Mouse (Mus musculus) liver, adult 10 weeks (tissue): ENCODE measurements around the gene Csf2ra. TPM values are rescaled to one million over a fixed set of nuclear protein-coding genes. Genes with fewer than 3 reads are reported as not detected.

ENCODE experiments used
- polyA plus RNA-seq: library from polyadenylated mRNA; stranded (reverse); fragments of 350-450 nt; fragmentation: Illumina TruSeq; extraction: RNeasy Lipid Tissue Mini Kit (QIAGEN cat#74804); gene quantifications from one replicate; pipeline ENCODE4 v1.2.3, GENCODE M21; 2014; ENCODE audit warnings: low read depth, low replicate concordance

Csf2ra gene
- polyA plus RNA-seq, result 0.66 TPM

DNA sequence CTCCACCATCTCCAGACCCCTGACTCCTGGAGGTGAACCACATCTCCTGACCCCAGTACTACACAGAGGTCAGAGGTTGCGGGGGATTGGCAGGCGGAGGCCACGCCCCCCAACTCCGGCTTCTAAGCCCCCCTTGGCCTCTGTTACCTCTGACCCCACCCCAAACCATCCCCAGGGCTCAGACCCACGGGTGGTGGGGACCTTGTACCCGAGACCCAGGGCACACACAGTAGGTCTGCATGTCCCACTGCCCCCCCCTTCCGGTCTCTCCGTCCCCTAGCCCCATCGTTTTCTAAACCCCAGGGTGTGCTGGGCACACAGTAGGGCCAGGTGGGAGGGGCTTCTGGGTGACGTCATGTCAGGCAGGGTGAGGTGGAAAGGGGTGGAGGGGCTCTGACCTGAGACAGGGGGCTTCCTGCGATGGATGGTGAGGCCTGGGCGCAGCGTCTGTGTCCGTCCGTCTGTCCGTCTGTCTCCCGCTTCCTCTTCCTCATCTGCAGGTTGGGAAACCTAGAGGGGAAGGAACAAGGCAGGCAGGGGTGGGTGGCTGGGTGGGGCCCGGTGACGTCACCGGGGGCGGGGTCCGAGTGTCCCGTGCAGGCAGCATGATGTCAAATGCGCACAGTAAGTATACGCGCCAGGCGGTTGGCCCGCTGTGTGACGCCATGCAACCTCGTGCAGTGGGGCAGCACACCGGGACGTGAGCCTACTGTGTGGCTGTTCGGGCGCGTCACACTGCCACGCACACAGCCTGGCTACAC, at the start of gene Csf2ra:
Gene Csf2ra (minus strand): TSS at position 489 of the 761 bp plus-strand sequence.

DNA sequence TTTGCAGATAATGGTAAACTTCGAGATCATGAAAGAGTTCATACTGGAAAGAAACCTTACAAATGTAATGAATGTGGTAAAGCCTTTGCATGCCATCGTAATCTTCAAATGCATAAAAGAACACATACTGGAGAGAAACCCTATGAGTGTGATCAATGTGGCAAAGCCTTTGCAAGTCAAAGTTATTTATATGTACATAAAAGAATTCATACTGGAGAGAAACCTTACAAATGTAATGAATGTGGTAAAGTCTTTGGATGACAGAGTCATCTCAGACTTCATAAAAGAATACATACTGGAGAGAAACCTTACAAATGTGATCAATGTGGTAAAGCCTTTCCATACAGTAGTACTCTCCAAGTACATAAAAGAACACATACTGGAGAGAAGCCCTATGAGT, 44.6 kb downstream of the Csf2ra start, which contains the start of gene Gm6020:
Gene Gm6020 (plus strand): TSS at position 301 of the 400 bp plus-strand sequence.

DNA sequence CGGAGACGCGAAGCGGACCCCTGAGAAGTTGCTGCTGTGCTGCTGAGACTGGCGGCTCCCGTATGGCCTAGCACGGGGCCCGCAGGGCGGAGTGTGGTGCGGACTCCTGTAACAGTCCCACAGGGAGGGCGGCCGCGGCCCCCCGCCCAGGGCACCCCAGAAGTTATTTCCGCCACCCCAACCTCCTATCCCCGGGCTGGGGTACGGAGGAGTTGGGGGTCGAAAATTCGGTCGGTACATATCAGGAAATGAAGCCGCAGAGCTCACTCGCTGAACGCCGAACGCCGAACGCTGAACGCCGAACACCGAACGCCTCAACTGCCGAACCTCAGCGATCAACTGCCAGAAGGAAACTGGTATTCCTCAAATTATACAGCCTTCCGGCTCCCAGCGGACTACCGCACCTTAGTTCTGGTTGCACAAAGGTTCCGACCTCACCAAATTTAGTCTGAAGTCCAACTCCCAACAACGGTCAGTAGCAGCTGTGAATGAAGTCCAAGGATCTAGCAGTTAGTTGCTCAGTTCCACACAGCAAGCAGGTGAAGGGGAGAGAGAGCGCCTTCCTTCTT, 52.4 kb downstream of the Csf2ra start, which contains the start of gene Gm7102:
Gene Gm7102 (minus strand): TSS at position 554 of the 569 bp plus-strand sequence.

Other genes starting within 250 kb of the Csf2ra start
- gene Zfp950, start 87.6 kb downstream of the Csf2ra start, polyA plus RNA-seq, result 75.1 TPM
- gene Gm7102, start 52.1 kb downstream of the Csf2ra start, polyA plus RNA-seq, result not detected
- gene Gm6020, start 44.5 kb downstream of the Csf2ra start, polyA plus RNA-seq, result not detected
- not detected for gene Gm21060, start 68.6 kb upstream of the Csf2ra start, polyA plus RNA-seq